Mouse (Mus musculus): ENCODE measurements around the gene Olfr155.
A peak's percentile ranks its signal among the peaks of the same experiment; 100 is the strongest.

Gene Olfr155

GRCm38 (mm10) chr4:43851265-43851664 lies at the start of gene Olfr155:
Gene Olfr155 (plus strand): TSS chr4:43851565.
- no peak for DNase-seq

DNA sequence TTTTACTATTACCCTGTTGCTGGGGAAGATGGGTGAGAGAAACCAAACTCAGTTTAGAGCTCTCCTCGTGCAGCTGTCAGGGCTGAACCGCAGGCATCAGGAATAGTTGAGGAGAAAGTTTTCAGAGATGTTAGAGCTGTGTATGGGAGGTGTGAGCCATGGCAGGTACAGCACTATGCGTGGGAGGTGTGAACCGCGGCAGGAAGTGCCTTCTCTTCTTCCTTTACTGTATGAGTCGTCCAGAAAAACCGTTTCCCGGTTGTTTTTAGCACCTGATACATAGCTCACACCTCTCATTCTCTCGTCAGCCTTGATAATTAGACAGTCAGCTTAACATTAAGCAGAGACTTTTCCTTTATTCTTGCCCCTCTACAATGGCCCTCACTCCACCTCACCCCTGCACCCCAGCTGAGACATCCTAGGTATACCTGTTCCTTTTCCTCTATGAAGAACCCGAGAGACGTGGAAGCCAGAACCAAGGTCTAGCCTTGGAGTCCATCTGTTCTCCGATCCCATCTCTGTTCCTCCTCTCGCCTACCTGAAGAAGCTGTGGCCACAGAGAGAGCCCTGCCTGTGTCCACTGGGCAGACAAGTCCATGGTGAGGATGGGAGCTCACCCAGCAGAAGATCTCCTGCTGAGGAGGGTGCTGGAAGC lies 28.3 kb upstream of the Olfr155 start:
- no peak for DNase-seq

- no peak for DNase-seq
Observed at GRCm38 (mm10) chr4:43823845-43824337, 27.5 kb upstream of the Olfr155 start, which contains the start of gene Olfr156. Gene Olfr156 (minus strand): TSS chr4:43823895.

DNA sequence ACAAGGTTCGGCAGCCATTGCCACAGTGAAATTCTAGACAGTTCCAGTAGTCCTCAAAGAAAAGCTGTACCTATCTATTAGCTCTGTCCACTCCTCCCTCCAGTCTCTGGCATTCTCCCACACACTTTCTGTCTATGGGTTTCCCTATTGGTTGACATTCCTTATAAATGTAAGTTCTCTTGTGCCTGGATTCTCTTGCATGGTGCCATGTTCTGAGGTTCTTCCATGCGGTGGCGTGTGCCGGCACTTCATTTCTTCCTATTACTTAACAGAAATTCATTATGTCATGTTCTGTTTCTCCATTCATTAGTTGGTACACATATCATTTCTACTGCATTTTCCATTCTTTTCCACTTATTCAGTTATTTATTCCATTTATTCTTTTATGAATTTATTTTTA lies 22.6 kb upstream of the Olfr155 start:
- no peak for DNase-seq

- DNase-seq, result no peak
Observed at GRCm38 (mm10) chr4:43832031-43832430, 19.3 kb upstream of the Olfr155 start.

- DNase-seq, result no peak
Observed at GRCm38 (mm10) chr4:43833752-43834151, 17.6 kb upstream of the Olfr155 start.

DNA sequence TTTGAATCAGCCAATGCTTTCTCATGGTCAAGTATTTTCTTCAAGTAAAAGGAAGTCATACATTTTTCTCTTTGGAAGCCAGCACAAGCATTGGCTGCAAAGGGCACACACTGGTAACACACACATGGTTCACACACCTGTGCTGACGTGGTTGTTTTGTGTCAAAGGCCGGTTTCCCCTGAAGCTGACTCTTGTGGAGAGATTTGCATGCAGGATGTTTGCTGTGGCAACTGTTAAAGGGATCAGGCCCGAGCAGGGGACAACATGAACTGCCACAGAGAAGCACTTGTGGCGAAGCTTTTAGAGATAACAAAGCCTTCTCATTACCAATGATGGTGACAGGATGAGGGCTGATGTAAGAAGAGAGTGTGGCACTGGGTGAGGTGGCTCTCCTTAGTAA lies 16.6 kb upstream of the Olfr155 start:
- no peak for DNase-seq

GRCm38 (mm10) chr4:43838326-43838725 lies 13.0 kb upstream of the Olfr155 start:
- DNase-seq, result no peak

DNA sequence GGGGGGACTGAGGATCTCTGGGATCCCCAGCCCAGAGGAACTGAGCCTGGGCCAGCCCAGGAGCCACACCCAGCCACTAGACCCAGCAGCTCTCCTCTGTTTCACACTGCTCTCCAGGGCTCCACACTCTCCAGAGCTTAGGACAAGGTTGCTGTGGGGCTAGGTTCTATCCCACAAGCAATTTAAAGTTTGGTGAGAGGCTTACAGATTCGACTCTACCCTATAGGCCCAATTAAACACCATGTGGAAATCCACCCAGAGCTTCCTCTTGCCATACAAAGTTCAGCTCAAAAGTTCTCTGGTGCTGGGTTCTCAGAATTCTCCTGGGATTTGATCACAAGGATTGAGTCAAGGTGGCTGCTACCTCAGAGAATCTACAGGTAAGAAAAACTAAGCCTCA lies 11.3 kb upstream of the Olfr155 start, which contains the start of gene Olfr157:
Gene Olfr157 (minus strand): TSS at position 101 of the 400 bp plus-strand sequence.
- no peak for DNase-seq

DNA sequence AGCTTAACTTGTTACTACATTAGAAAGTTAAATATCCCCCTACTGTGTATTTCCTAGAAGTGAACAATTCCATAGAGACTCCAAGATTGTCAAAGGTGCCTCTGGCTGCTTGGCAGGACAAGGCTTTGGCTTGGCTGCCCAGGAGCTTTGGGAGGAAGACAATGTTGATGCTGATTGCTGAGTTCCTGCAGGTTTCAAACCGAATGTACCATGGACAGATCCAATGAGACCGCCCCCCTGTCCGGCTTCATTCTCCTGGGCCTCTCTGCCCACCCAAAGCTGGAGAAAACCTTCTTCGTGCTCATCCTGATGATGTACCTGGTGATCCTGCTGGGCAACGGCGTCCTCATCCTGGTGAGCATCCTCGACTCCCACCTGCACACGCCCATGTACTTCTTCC lies 2.7 kb downstream of the Olfr155 start:
- DNase-seq, result no peak

GRCm38 (mm10) chr4:43859886-43860285 lies 8.5 kb downstream of the Olfr155 start:
- DNase-seq, result no peak

DNA sequence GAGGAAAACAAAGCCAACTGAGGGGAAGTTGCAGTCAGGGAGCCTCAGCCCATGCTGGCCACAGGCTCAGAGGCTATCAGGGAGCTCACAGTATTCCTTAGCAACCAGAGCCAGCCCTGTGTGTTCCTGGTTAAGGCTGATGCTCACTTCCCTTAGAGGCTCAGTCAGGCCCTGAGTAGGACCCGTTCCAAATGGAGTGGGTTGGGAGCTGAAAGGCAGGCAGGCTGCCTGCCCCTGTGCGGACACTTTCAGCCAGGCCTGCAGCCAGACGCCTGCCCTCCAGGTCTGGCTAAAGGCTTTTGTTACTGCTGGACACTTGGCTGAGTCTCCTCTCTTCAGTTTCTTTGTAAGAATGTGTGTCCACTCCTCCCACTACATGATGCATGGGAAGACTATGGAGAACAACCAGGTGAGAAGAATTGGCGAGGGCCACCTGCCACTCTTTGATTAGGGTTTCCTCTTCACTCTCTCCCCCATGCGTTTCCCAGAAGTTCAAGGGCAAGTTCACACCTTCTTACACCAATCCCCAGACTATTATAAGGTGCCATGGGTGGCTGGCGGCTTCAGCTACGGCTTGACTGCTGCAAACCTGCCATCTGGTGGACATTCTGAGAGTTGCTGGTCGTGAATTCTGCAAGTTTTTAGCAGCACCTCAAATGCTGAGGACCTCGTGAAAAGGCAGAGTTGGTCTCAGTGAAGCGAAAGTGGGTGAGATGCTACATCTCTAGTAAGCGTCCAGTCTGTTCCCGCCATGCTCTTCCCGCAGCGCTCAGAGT lies 9.6 kb downstream of the Olfr155 start:
- DNase-seq, result peak; percentile 29 to 74

DNA sequence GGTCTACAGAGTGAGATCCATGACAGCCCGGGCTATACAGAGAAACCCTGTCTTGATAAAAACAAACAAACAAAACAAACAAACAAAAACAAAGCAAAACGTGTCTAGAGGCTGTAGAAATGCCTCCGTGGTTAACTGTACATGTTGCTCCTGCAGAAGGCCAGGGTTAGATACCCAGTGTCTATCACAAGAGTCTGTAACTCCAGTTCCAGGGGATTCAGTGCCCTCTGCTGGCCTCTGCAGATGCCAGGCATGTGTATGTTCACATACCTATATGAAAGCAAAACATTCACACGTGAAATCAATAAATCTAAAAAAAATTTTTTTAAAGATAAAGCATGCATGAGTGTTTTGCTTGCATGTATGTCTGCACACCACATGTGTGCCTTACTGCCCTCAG lies 11.9 kb downstream of the Olfr155 start:
- no peak for DNase-seq

DNA sequence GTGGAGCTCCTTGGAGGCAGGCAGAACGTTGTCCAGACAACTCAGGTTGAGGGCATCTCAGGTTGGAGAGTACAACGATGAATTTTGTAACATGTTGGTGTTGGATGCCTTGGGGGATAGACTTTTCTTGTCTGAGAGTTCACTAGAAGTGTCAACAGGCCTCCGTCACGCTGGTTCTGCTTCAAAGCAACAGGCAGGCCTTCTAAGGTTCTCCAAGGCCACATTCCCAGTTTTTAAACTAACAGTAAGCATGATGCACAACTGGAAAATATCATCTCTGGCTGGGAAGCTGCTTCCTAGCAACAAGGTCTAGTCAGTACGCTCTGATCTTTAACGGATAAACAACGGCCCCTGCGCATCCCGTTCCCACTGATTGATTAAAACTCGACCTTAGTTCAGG lies 18.5 kb downstream of the Olfr155 start:
- no peak for DNase-seq

- no peak for DNase-seq
Observed at GRCm38 (mm10) chr4:43874501-43874900, 23.1 kb downstream of the Olfr155 start.

DNA sequence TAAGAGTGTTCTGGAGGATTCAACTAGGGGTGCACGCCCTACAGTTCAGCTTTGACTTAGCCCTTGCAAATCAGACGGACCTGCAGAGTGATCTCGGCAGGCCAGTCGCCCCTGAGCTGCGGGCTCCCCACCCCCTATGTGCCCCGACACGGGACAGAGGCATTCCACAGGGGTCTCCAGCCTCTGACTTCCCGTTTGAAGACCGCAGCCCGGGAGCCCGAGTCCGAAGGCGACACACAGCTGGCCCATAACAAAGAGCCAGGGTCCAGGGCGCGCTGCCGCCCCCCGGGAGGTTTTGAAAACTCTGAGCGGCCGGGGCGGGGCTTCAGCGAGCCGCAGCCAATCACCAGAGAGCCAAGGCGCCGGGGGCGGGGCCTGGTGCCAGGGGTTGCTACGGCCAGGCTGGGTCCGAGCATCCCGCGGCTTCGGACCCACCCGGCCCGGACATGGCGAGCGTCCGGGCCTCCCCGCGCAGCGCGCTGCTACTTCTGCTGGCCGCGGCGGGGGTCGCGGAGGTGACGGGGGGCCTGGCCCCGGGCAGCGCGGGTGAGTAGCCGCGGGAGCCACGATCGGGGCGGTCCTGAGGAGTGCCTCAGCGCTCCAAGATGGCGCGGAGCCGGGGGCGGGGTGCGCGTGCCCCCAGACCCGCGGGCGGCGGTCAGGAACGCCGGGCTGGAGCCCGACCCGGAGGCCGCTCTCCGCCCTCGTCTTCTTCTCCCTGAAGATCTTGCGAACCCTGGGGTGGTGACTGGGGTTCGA lies 24.0 kb downstream of the Olfr155 start, which contains the start of gene Reck:
Gene Reck (plus strand): TSS at position 371 of the 759 bp plus-strand sequence.
- DNase-seq, result peak; percentile 62 to 78

- peak in 1 of 2 experiments; percentile 24 for DNase-seq
Observed at GRCm38 (mm10) chr4:43875919-43876411, 24.6 kb downstream of the Olfr155 start.

- DNase-seq, result no peak
Observed at GRCm38 (mm10) chr4:43877230-43877629, 25.9 kb downstream of the Olfr155 start.

- no peak for DNase-seq
Observed at GRCm38 (mm10) chr4:43878121-43878776, 26.9 kb downstream of the Olfr155 start.

GRCm38 (mm10) chr4:43879566-43879965 lies 28.2 kb downstream of the Olfr155 start:
- no peak for DNase-seq

GRCm38 (mm10) chr4:43884196-43884595 lies 32.8 kb downstream of the Olfr155 start:
- no peak for DNase-seq

GRCm38 (mm10) chr4:43891247-43891646 lies 39.9 kb downstream of the Olfr155 start:
- no peak for DNase-seq

Measured in kidney, adult 8-10 months (tissue).